Mouse (Mus musculus): Measurements from ENCODE around the gene Med24. TPM values are rescaled to one million over a fixed set of nuclear protein-coding genes. Genes with fewer than 3 reads are reported as not detected.

Gene Med24
- polyA plus RNA-seq, 2 experiments, result 43.9 to 83.4 TPM

GRCm38 (mm10) chr11:98744456-98745019 lies 15.3 kb upstream of the Med24 start:
- Histone ChIP-seq H3K27me3 (ENCODE audit: control insufficient read depth, insufficient read depth, low read length) (no peaks in the 10 kb centered on the region), H3K4me2 (replicated peaks; ENCODE audit: low read depth, low read length, severe bottlenecking) (peak overlapping the region; percentile 71), H3K36me3 (ENCODE audit: control insufficient read depth, insufficient read depth, low read length) (no peaks in the 10 kb centered on the region), H3K9me3 (ENCODE audit: control insufficient read depth, low read length) (no peaks in the 10 kb centered on the region), H3K4me3 (replicated peaks; ENCODE audit: low read length) (peak overlapping the region; percentile 91; the same call in 1 of the 2 replicates), H3K4me1 (ENCODE audit: control insufficient read depth, insufficient read depth, low read length) (peaks cover 77% of the 10 kb centered on the region), H3K27ac (replicated peaks; ENCODE audit: low read depth, low read length) (peak overlapping the region; percentile 48; the same call in 1 of the 2 replicates), H3K9ac (ENCODE audit: low read depth, low read length, severe bottlenecking) (no peak overlapping the region)
- DNase-seq (ENCODE audit: low spot score) (no peak), ATAC-seq (ENCODE audit: low FRiP score, low read depth) (no peak)
- 31% methylated on average over 7 of the region's 7 CpGs for WGBS
- no peak for TF ChIP-seq POLR2A (IDR thresholded peaks at IDR 0.05; ENCODE audit: borderline replicate concordance, extremely low read depth, insufficient read depth, insufficient read length)

- TF ChIP-seq POLR2A (IDR thresholded peaks at IDR 0.05; ENCODE audit: borderline replicate concordance, extremely low read depth, insufficient read depth, insufficient read length), result no peak
- peak overlapping the region; percentile 91 for H3K4me3 ChIP-seq (replicated peaks; ENCODE audit: low read length)
- H3K9me3 ChIP-seq (ENCODE audit: control insufficient read depth, low read length), result no peaks in the 10 kb centered on the region
- ATAC-seq (ENCODE audit: low FRiP score, low read depth) (no peak), DNase-seq (ENCODE audit: low spot score) (no peak)
- H3K36me3 ChIP-seq (ENCODE audit: control insufficient read depth, insufficient read depth, low read length), result no peaks in the 10 kb centered on the region
- H3K27ac ChIP-seq (replicated peaks; ENCODE audit: low read depth, low read length), result 0 out of 2 replicates have a peak overlapping the region, but pooled peaks have one; percentile 48
- H3K9ac ChIP-seq (ENCODE audit: low read depth, low read length, severe bottlenecking), result no peak overlapping the region
- H3K4me2 ChIP-seq (replicated peaks; ENCODE audit: low read depth, low read length, severe bottlenecking), result peak overlapping the region; percentile 71
- H3K27me3 ChIP-seq (ENCODE audit: control insufficient read depth, insufficient read depth, low read length), result no peaks in the 10 kb centered on the region
- peaks cover 70% of the 10 kb centered on the region for H3K4me1 ChIP-seq (ENCODE audit: control insufficient read depth, insufficient read depth, low read length)
- 6% methylated on average over 9 of the region's 9 CpGs for WGBS
Measured at GRCm38 (mm10) chr11:98743655-98744345, 14.6 kb upstream of the Med24 start.

DNA sequence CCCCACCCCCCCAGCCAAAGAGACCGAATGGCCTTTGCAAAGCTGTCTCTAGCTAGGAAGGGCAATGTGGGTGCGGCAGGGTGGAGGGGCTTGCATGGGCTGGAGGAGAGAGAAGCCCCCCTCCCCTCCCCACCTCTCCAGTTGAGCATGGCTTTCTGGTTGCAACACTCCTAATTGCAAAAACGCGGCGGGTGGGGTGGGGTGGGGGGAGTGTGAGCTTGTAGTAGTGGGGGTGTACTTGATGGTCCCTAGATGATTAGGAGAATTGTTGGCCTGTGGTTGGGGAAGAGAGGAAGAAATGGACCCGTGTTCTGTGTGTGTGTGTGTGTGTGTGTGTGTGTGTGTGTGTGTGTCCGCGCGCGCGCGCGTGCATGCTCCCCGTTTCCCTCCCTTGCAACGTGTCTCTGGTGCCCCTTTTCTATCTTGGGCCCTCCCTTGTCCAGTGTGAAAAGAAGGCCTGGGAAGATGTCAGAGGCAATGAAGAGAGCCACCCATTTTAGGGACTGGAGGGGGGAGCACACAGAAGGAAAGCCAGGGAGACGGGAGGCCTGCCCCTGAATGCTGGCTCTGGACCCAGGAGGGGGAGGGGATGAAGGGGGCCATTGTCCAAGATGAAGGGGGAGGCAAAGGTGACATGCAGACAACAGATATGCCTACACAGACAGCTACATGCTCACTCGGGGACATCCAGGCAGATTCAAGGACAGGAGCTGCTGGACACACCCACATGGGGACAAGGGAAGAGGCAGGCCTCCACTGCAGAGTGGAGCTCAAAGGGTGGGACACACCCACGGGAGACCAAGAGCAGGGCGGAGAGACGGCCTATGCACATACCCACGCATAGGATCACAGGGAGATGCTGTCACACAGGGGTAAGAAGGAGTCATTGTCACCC lies 13.4 kb upstream of the Med24 start:
- Histone ChIP-seq H3K9me3 (ENCODE audit: control insufficient read depth, low read length) (no peaks in the 10 kb centered on the region), H3K27ac (replicated peaks; ENCODE audit: low read depth, low read length) (peak overlapping the region; percentile 81), H3K36me3 (ENCODE audit: control insufficient read depth, insufficient read depth, low read length) (no peaks in the 10 kb centered on the region), H3K4me3 (replicated peaks; ENCODE audit: low read length) (peak overlapping the region; percentile 91), H3K9ac (ENCODE audit: low read depth, low read length, severe bottlenecking) (peak overlapping the region; percentile 88), H3K27me3 (ENCODE audit: control insufficient read depth, insufficient read depth, low read length) (no peaks in the 10 kb centered on the region), H3K4me2 (replicated peaks; ENCODE audit: low read depth, low read length, severe bottlenecking) (peak overlapping the region; percentile 71), H3K4me1 (ENCODE audit: control insufficient read depth, insufficient read depth, low read length) (peaks cover 58% of the 10 kb centered on the region)
- no peak for DNase-seq (ENCODE audit: low spot score)
- WGBS, result 9% methylated on average over 17 of the region's 21 CpGs
- no peak for TF ChIP-seq POLR2A (IDR thresholded peaks at IDR 0.05; ENCODE audit: borderline replicate concordance, extremely low read depth, insufficient read depth, insufficient read length)
- 0 out of 2 replicates have a peak, but pooled peaks have one; percentile 5 for ATAC-seq (ENCODE audit: low FRiP score, low read depth)

- TF ChIP-seq POLR2A (IDR thresholded peaks at IDR 0.05; ENCODE audit: borderline replicate concordance, extremely low read depth, insufficient read depth, insufficient read length), result no peak
- H3K4me2 ChIP-seq (replicated peaks; ENCODE audit: low read depth, low read length, severe bottlenecking), result peak overlapping the region; percentile 71
- WGBS, result under 1% methylated on average over 58 of the region's 86 CpGs
- H3K27ac ChIP-seq (replicated peaks; ENCODE audit: low read depth, low read length), result peak overlapping the region; percentile 81
- H3K4me3 ChIP-seq (replicated peaks; ENCODE audit: low read length), result peak overlapping the region; percentile 91
- no peaks in the 10 kb centered on the region for H3K27me3 ChIP-seq (ENCODE audit: control insufficient read depth, insufficient read depth, low read length)
- H3K9ac ChIP-seq (ENCODE audit: low read depth, low read length, severe bottlenecking), result peak overlapping the region; percentile 88
- no peaks in the 10 kb centered on the region for H3K36me3 ChIP-seq (ENCODE audit: control insufficient read depth, insufficient read depth, low read length)
- ATAC-seq (ENCODE audit: low FRiP score, low read depth) (peak; percentile 86), DNase-seq (ENCODE audit: low spot score) (peak; percentile 79)
- H3K4me1 ChIP-seq (ENCODE audit: control insufficient read depth, insufficient read depth, low read length), result peaks cover 52% of the 10 kb centered on the region
- no peaks in the 10 kb centered on the region for H3K9me3 ChIP-seq (ENCODE audit: control insufficient read depth, low read length)
Measured at GRCm38 (mm10) chr11:98741622-98742396, 12.6 kb upstream of the Med24 start.

Measured in limb, embryonic 14.5 days (tissue).